Mouse (Mus musculus): ENCODE measurements around the gene Lgi4. TPM values are rescaled to one million over a fixed set of nuclear protein-coding genes. Genes with fewer than 3 reads are reported as not detected.

Gene Lgi4
- polyA plus RNA-seq, 1 experiment from 2014 or later = 0.44 TPM

DNA sequence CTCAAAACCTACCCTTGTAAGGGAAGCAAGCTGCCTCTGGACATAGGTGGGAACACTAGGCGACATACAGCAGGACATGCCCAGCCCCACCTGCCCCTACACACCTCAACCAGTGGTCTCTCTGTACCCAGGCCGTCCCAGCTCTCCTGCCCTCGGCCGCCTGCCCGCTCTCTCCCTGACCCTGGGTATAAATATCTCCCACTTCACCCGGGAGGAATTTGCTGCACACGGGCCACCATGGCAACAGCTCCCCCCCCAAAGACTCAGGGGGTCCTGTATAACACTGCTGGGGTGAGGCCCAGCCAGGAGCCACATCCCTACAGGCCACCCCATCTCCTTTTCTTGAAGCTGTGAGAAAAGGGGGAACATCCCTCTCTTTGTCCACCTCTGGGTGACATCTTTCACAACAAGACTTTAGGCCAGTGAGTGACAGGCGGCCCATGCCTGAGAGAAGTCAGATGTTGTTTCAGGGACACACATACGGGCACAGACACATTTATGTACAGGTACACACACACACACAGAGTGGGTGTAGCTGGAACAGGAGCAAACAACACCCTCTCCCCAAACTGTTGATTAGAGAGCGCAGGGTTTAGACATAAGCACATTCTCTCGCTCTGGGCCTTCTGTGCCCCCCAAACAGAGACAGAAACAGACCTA lies 4.4 kb upstream of the Lgi4 start:
- no peaks in the 10 kb centered on the region for H3K36me3 ChIP-seq (ENCODE audit: control insufficient read depth, insufficient read depth, low read length)
- H3K4me1 ChIP-seq (replicated peaks; ENCODE audit: control insufficient read depth, insufficient read depth, low read length) = peaks cover 5% of the 10 kb centered on the region; the same call in 1 of the 2 replicates
- 45% methylated on average over 11 of the region's 11 CpGs for WGBS
- no peak overlapping the region for H3K4me3 ChIP-seq (ENCODE audit: low read depth, low read length)
- H3K9ac ChIP-seq (ENCODE audit: low read length) = no peak overlapping the region
- no peak for ATAC-seq (replicated peaks; ENCODE audit: low FRiP score)
- H3K9me3 ChIP-seq (ENCODE audit: control insufficient read depth, low read length) = no peaks in the 10 kb centered on the region
- no peak overlapping the region for H3K27ac ChIP-seq (ENCODE audit: low read depth, low read length)
- H3K27me3 ChIP-seq (ENCODE audit: control insufficient read depth, insufficient read depth, low read length) = peaks cover 45% of the 10 kb centered on the region
- DNase-seq (ENCODE audit: low spot score) = no peak
- no peak overlapping the region for H3K4me2 ChIP-seq (ENCODE audit: low read depth, low read length, severe bottlenecking)

DNA sequence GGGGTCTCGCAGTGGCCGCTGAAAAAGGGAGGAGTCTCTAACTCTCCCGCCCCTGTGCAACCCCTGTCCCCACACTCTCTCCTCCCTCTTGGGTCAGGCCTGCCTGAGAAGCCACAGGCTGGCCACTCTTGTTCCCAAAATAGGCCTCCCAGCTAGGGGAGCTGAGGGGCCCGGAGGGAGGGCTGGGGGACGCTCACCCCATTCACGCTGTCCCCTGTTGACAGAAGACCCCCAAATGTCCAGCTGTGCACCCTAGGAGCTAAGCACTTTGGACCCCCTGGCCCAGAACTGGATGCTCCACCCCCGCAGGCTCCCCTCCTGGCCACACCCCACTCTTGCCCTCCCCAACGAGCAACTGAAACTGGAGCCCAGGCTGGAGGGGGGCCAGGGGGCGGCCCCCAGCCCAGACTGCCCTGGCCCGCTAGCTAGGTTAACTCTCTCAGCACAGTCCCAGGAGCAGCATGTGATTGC lies 3.8 kb upstream of the Lgi4 start:
- Histone ChIP-seq H3K27me3 (ENCODE audit: control insufficient read depth, insufficient read depth, low read length) (peaks cover 40% of the 10 kb centered on the region), H3K4me2 (ENCODE audit: low read depth, low read length, severe bottlenecking) (no peak overlapping the region), H3K4me1 (replicated peaks; ENCODE audit: control insufficient read depth, insufficient read depth, low read length) (peaks cover 4% of the 10 kb centered on the region; the same call in 1 of the 2 replicates), H3K36me3 (ENCODE audit: control insufficient read depth, insufficient read depth, low read length) (no peaks in the 10 kb centered on the region), H3K9ac (ENCODE audit: low read length) (no peak overlapping the region), H3K4me3 (ENCODE audit: low read depth, low read length) (no peak overlapping the region), H3K27ac (ENCODE audit: low read depth, low read length) (no peak overlapping the region), H3K9me3 (ENCODE audit: control insufficient read depth, low read length) (no peaks in the 10 kb centered on the region)
- 8% methylated on average over 10 of the region's 10 CpGs for WGBS
- no peak for ATAC-seq (replicated peaks; ENCODE audit: low FRiP score)
- DNase-seq (ENCODE audit: low spot score) = no peak

DNA sequence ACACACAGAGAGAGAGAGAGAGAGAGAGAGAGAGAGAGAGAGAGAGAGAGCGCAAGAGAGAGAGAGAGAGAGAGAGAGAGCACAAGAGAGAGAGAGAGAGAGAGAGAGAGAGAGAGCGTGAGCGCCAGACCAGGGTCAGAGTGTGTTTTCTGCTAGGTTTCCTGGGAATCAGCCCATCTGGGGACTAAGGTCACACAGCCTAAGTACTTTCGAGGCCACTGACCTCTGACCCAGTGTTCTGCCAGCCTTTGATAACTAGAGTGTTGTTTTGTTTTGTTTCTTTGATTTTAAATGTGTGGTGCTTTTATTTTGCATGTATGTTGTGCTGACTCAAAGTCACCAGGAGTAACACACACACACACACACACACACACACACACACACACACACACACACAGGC lies 3.3 kb upstream of the Lgi4 start:
- Histone ChIP-seq H3K4me1 (replicated peaks; ENCODE audit: control insufficient read depth, insufficient read depth, low read length) (peaks cover 3% of the 10 kb centered on the region; the same call in 1 of the 2 replicates), H3K4me2 (ENCODE audit: low read depth, low read length, severe bottlenecking) (no peak overlapping the region), H3K27me3 (ENCODE audit: control insufficient read depth, insufficient read depth, low read length) (peaks cover 35% of the 10 kb centered on the region), H3K9me3 (ENCODE audit: control insufficient read depth, low read length) (no peaks in the 10 kb centered on the region), H3K27ac (ENCODE audit: low read depth, low read length) (no peak overlapping the region), H3K4me3 (ENCODE audit: low read depth, low read length) (no peak overlapping the region), H3K9ac (ENCODE audit: low read length) (no peak overlapping the region), H3K36me3 (ENCODE audit: control insufficient read depth, insufficient read depth, low read length) (no peaks in the 10 kb centered on the region)
- ATAC-seq (replicated peaks; ENCODE audit: low FRiP score) = no peak
- no peak for DNase-seq (ENCODE audit: low spot score)
- WGBS = 13% methylated on average over 3 of the region's 4 CpGs

DNA sequence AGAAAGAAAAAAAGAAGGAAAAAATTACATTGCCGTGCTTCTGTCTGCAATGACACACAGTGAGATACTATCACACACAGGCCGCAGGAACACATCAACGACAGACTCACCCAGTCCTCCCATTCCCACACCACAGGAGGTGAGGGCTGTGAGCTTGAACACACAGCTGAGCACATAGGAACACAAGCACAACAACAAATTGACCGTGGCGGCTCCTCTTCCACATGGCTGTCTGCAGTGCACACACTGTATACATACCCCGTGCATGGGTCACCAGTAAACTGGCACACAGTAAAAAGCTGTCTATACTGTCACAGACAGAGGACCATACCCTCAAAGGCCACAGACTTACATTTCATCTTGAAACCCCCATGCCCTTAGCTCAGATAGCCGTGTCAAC lies 2.7 kb upstream of the Lgi4 start:
- 79% methylated on average over 7 of the region's 7 CpGs for WGBS
- Histone ChIP-seq H3K9me3 (ENCODE audit: control insufficient read depth, low read length) (no peaks in the 10 kb centered on the region), H3K27ac (ENCODE audit: low read depth, low read length) (no peak overlapping the region), H3K27me3 (ENCODE audit: control insufficient read depth, insufficient read depth, low read length) (peaks cover 29% of the 10 kb centered on the region), H3K4me1 (replicated peaks; ENCODE audit: control insufficient read depth, insufficient read depth, low read length) (peaks cover 2% of the 10 kb centered on the region; the same call in 1 of the 2 replicates), H3K4me2 (ENCODE audit: low read depth, low read length, severe bottlenecking) (no peak overlapping the region), H3K4me3 (ENCODE audit: low read depth, low read length) (no peak overlapping the region), H3K36me3 (ENCODE audit: control insufficient read depth, insufficient read depth, low read length) (no peaks in the 10 kb centered on the region), H3K9ac (ENCODE audit: low read length) (no peak overlapping the region)
- ATAC-seq (replicated peaks; ENCODE audit: low FRiP score) = no peak
- no peak for DNase-seq (ENCODE audit: low spot score)

DNA sequence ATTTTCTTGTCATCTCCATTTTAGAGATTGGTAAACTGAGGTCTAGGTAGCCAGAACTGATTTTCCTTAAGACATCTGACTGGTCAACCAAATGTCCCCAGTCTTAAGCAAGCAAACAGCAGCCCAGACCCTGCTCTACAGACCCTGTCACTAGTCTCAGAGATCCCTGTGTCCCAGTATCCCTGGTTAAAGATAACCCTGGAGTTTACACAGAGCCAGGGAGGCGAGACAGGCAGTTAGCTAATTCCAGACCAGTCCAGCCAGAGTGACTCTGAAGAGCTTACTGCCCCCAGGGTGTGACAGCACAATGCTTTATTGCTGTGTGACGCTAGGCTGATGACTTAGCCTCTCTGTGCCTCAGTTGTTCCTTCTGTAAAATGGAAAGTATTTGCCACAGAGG lies 2.1 kb upstream of the Lgi4 start, which contains the start of gene Fxyd1:
Gene Fxyd1, minus strand, starts transcription at position 129 of the 400 bp plus-strand sequence.
- no peak within 1 kb of the TSS for H3K27ac ChIP-seq (ENCODE audit: low read depth, low read length)
- H3K9ac ChIP-seq (ENCODE audit: low read length) = no peak within 1 kb of the TSS
- peaks cover 23% of the 10 kb centered on the region for H3K27me3 ChIP-seq (ENCODE audit: control insufficient read depth, insufficient read depth, low read length)
- 76% methylated on average over 2 of the region's 2 CpGs for WGBS
- H3K4me2 ChIP-seq (ENCODE audit: low read depth, low read length, severe bottlenecking) = no peak within 1 kb of the TSS
- H3K4me3 ChIP-seq (ENCODE audit: low read depth, low read length) = no peak within 1 kb of the TSS
- H3K4me1 ChIP-seq (replicated peaks; ENCODE audit: control insufficient read depth, insufficient read depth, low read length) = peaks cover 1% of the 10 kb centered on the region; the same call in 1 of the 2 replicates
- ATAC-seq (replicated peaks; ENCODE audit: low FRiP score) = no peak
- no peaks in the 10 kb centered on the region for H3K36me3 ChIP-seq (ENCODE audit: control insufficient read depth, insufficient read depth, low read length)
- H3K9me3 ChIP-seq (ENCODE audit: control insufficient read depth, low read length) = no peaks in the 10 kb centered on the region
- DNase-seq (ENCODE audit: low spot score) = no peak

DNA sequence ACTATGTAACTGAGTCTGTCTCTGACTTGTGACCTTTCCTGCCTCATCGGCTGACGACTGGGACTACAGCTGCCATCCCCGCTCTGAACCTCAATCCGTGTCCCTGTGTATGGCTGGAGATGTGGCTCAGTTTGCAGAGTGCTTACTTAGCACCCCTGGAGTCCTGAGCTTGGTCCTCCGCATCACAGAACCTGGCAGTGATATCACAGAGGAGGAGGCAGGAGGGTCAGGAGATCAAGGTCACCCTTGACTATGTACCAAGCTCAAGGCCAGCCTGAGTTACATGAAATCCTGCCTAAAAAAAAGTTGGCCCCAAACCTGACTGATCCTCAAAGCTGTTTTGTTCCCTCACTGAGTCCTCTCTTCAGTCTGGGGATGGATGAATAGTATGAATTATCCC lies 1.4 kb upstream of the Lgi4 start:
- H3K4me2 ChIP-seq (ENCODE audit: low read depth, low read length, severe bottlenecking) = no peak overlapping the region
- H3K27me3 ChIP-seq (ENCODE audit: control insufficient read depth, insufficient read depth, low read length) = peaks cover 16% of the 10 kb centered on the region
- H3K36me3 ChIP-seq (ENCODE audit: control insufficient read depth, insufficient read depth, low read length) = no peaks in the 10 kb centered on the region
- no peak for DNase-seq (ENCODE audit: low spot score)
- no peak overlapping the region for H3K4me3 ChIP-seq (ENCODE audit: low read depth, low read length)
- H3K9me3 ChIP-seq (ENCODE audit: control insufficient read depth, low read length) = no peaks in the 10 kb centered on the region
- ATAC-seq (replicated peaks; ENCODE audit: low FRiP score) = no peak
- H3K4me1 ChIP-seq (replicated peaks; ENCODE audit: control insufficient read depth, insufficient read depth, low read length) = no peaks in the 10 kb centered on the region; the same call in 1 of the 2 replicates
- 75% methylated on average over 5 of the region's 5 CpGs for WGBS
- no peak overlapping the region for H3K27ac ChIP-seq (ENCODE audit: low read depth, low read length)
- H3K9ac ChIP-seq (ENCODE audit: low read length) = no peak overlapping the region

DNA sequence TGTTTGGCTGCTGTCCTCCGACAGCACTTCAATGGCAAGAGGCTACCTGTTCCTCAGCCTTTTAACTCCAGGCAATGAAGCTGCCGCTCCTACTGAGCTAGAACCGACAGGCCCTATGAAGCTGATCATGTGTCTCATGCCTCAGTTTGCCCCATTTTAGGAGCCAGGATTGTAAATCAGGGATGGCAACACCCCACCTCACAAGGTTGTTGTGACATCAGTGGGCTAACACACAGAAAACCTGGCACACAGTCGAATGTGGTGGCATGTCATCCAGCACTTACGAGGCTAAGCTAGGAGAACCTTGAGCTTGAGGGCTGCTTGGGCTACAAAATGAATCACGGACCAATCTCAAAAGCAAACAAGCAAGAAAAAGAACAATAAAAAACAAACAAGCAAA lies 931 bp upstream of the Lgi4 start:
- ATAC-seq (replicated peaks; ENCODE audit: low FRiP score) = no peak
- DNase-seq (ENCODE audit: low spot score) = no peak
- no peaks in the 10 kb centered on the region for H3K36me3 ChIP-seq (ENCODE audit: control insufficient read depth, insufficient read depth, low read length)
- no peaks in the 10 kb centered on the region for H3K9me3 ChIP-seq (ENCODE audit: control insufficient read depth, low read length)
- no peak overlapping the region for H3K27ac ChIP-seq (ENCODE audit: low read depth, low read length)
- no peak overlapping the region for H3K4me2 ChIP-seq (ENCODE audit: low read depth, low read length, severe bottlenecking)
- H3K27me3 ChIP-seq (ENCODE audit: control insufficient read depth, insufficient read depth, low read length) = peaks cover 11% of the 10 kb centered on the region
- no peak overlapping the region for H3K4me3 ChIP-seq (ENCODE audit: low read depth, low read length)
- H3K4me1 ChIP-seq (replicated peaks; ENCODE audit: control insufficient read depth, insufficient read depth, low read length) = no peaks in the 10 kb centered on the region; the same call in 1 of the 2 replicates
- 85% methylated on average over 6 of the region's 6 CpGs for WGBS
- no peak overlapping the region for H3K9ac ChIP-seq (ENCODE audit: low read length)

DNA sequence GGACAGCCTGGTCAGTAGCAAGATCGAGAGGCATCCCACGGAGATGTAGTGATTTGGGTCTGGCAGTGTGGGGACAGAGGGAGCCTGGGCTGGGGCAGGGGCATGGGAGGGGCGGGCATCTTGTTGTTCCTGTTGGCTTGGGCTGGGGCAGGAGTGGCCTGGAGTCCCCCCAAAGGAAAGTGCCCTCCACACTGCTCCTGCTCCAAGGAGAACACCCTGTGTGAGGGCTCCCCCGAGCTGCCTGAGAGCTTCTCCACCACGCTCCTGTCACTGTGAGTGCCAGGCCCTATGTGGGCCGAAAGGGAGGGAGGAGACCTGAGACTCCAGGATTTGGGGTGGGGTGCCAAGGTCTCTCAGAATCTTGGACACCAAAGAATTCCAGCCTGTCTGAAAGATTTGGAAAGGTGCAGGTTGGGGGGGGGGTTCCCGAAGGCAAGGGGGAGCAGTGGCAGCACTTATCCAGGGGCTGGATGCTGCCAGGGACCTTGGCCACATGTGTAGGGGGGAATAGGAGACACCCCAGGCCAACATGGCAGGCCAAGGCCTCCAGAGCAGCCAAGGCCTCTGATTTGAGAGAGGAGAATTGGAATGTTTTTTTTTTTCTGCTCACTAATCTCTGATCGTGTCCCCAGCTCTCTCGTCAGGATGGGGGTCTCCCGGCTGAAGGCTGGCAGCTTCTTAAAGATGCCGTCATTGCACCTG lies 928 bp downstream of the Lgi4 start:
- no peaks in the 10 kb centered on the region for H3K27me3 ChIP-seq (ENCODE audit: control insufficient read depth, insufficient read depth, low read length)
- 58% methylated on average over 11 of the region's 11 CpGs for WGBS
- H3K4me3 ChIP-seq (ENCODE audit: low read depth, low read length) = no peak overlapping the region
- H3K4me2 ChIP-seq (ENCODE audit: low read depth, low read length, severe bottlenecking) = no peak overlapping the region
- H3K27ac ChIP-seq (ENCODE audit: low read depth, low read length) = no peak overlapping the region
- no peak for ATAC-seq (replicated peaks; ENCODE audit: low FRiP score)
- H3K36me3 ChIP-seq (ENCODE audit: control insufficient read depth, insufficient read depth, low read length) = no peaks in the 10 kb centered on the region
- H3K4me1 ChIP-seq (replicated peaks; ENCODE audit: control insufficient read depth, insufficient read depth, low read length) = no peaks in the 10 kb centered on the region; the same call in 1 of the 2 replicates
- no peaks in the 10 kb centered on the region for H3K9me3 ChIP-seq (ENCODE audit: control insufficient read depth, low read length)
- DNase-seq (ENCODE audit: low spot score) = no peak
- H3K9ac ChIP-seq (ENCODE audit: low read length) = no peak overlapping the region
